Mouse (Mus musculus): ENCODE measurements around the gene Asgr1. TPM values are rescaled to one million over a fixed set of nuclear protein-coding genes. Genes with fewer than 3 reads are reported as not detected.

The Asgr1 gene
- total and polyA plus RNA-seq, 2 experiments from 2014 or later, result not detected

DNA sequence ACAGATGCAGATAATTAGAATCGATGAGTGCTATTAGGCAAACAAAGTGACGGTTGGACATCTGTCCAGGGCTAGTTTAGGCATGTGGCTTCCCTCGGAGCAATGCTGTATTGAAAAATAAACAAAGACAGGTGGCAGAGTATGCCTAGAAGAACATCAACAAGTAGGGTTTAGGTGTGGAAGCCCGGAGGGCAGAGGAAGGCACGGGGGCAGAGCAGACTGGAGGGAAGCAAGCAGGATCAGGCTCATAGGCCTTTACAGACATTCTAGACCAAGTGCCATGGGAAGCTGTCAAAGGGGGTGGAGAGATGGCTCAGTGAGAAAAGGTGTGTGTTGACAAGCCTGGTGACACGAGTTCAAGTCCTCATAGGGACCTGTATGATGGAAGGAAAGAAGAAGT, 4.5 kb upstream of the Asgr1 start:
- DNase-seq (ENCODE audit: low spot score), result no peak
- no peak overlapping the region for H3K4me3 ChIP-seq (ENCODE audit: low read depth, low read length)
- no peak for ATAC-seq (ENCODE audit: insufficient read depth, low read depth)

GRCm38 (mm10) chr11:70049816-70050215, 4.1 kb upstream of the Asgr1 start:
- DNase-seq (ENCODE audit: low spot score) (no peak), ATAC-seq (ENCODE audit: insufficient read depth, low read depth) (no peak)
- Histone ChIP-seq H3K27ac (ENCODE audit: low read depth) (no peak overlapping the region), H3K4me1 (ENCODE audit: control insufficient read depth, insufficient read depth) (no peaks in the 10 kb centered on the region), H3K9ac (replicated peaks; ENCODE audit: low read depth, low read length) (no peak overlapping the region), H3K36me3 (replicated peaks; ENCODE audit: control insufficient read depth, insufficient read depth, low read length) (no peaks in the 10 kb centered on the region), H3K27me3 (ENCODE audit: control insufficient read depth, insufficient read depth, low read length) (no peaks in the 10 kb centered on the region), H3K9me3 (replicated peaks; ENCODE audit: control insufficient read depth, low read length) (no peaks in the 10 kb centered on the region), H3K4me2 (ENCODE audit: low read depth, low read length) (no peak overlapping the region), H3K4me3 (ENCODE audit: low read depth, low read length) (no peak overlapping the region)
- WGBS, result 48% methylated on average over 10 of the region's 10 CpGs
- TF ChIP-seq EP300 (IDR thresholded peaks at IDR 0.05; ENCODE audit: low read depth), result no peak
- TF ChIP-seq CTCF (IDR thresholded peaks at IDR 0.05; ENCODE audit: low read depth), result no peak

More for the DNA sequence above, 4.5 kb upstream of the Asgr1 start:
- H3K4me2 ChIP-seq (ENCODE audit: low read depth, low read length), result no peak overlapping the region
- H3K36me3 ChIP-seq (replicated peaks; ENCODE audit: control insufficient read depth, insufficient read depth, low read length), result no peaks in the 10 kb centered on the region
- H3K9ac ChIP-seq (replicated peaks; ENCODE audit: low read depth, low read length), result no peak overlapping the region
- H3K27me3 ChIP-seq (ENCODE audit: control insufficient read depth, insufficient read depth, low read length), result no peaks in the 10 kb centered on the region
- H3K4me1 ChIP-seq (ENCODE audit: control insufficient read depth, insufficient read depth), result no peaks in the 10 kb centered on the region
- WGBS, result 73% methylated on average over 6 of the region's 6 CpGs
- H3K27ac ChIP-seq (ENCODE audit: low read depth), result no peak overlapping the region
- TF ChIP-seq EP300 (IDR thresholded peaks at IDR 0.05; ENCODE audit: low read depth) (no peak), CTCF (IDR thresholded peaks at IDR 0.05; ENCODE audit: low read depth) (no peak)
- no peaks in the 10 kb centered on the region for H3K9me3 ChIP-seq (replicated peaks; ENCODE audit: control insufficient read depth, low read length)

DNA sequence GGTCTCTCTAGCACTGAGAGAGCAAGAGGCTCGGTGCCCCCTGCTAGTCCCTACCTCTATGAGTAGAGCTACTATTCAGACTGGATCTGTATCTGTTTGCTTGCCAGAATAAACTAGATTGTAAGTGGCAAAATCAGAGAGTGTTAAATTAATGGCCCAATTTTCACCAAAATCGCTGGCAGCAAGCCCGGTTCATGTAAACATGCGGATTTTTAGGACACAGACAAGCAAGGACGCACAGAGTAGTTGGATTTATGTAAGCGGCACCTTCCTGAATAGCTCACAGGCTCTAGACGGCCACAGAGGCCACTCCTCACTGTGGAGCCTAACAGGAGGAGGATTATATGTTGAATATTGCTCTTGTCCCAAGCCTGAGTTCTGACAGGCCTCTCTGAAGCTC, 729 bp upstream of the Asgr1 start:
- no peaks in the 10 kb centered on the region for H3K36me3 ChIP-seq (replicated peaks; ENCODE audit: control insufficient read depth, insufficient read depth, low read length)
- H3K4me2 ChIP-seq (ENCODE audit: low read depth, low read length), result no peak overlapping the region
- no peak for TF ChIP-seq CTCF (IDR thresholded peaks at IDR 0.05; ENCODE audit: low read depth)
- TF ChIP-seq EP300 (IDR thresholded peaks at IDR 0.05; ENCODE audit: low read depth), result no peak
- WGBS, result 69% methylated on average over 7 of the region's 7 CpGs
- no peak for ATAC-seq (ENCODE audit: insufficient read depth, low read depth)
- H3K4me3 ChIP-seq (ENCODE audit: low read depth, low read length), result no peak overlapping the region
- no peak overlapping the region for H3K9ac ChIP-seq (replicated peaks; ENCODE audit: low read depth, low read length)
- DNase-seq (ENCODE audit: low spot score), result no peak
- H3K4me1 ChIP-seq (ENCODE audit: control insufficient read depth, insufficient read depth), result no peaks in the 10 kb centered on the region
- H3K27me3 ChIP-seq (ENCODE audit: control insufficient read depth, insufficient read depth, low read length), result no peaks in the 10 kb centered on the region
- H3K9me3 ChIP-seq (replicated peaks; ENCODE audit: control insufficient read depth, low read length), result no peaks in the 10 kb centered on the region
- H3K27ac ChIP-seq (ENCODE audit: low read depth), result no peak overlapping the region

DNA sequence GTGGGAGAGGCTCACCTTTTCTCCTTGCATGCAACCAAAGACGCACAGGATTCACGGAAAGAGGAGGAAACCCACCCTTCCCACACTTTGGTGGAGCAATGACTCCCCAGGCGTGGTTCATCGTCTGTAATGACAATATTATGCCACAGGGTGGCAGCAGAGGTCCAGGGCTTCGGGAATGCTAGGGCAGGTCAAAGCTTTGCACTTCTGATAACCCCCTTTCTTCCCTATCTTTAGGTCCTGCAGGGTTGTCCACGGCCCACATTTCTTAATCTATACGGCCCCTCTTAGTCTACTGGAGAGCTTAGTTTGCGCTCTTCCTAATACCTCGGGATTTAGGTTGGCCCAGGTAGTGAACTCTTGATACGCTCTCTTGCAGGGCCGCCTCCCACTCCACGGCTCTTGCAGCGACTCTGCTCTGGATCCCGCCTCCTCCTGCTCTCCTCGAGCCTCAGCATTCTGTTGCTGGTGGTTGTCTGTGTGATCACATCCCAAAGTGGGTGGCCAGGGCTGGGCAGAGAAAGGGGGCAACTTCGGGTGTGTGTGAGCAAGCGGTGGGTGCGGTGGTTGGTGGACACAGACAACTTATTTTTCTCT, 1.8 kb downstream of the Asgr1 start:
- no peaks in the 10 kb centered on the region for H3K36me3 ChIP-seq (replicated peaks; ENCODE audit: control insufficient read depth, insufficient read depth, low read length)
- H3K9ac ChIP-seq (replicated peaks; ENCODE audit: low read depth, low read length), result no peak overlapping the region
- no peak overlapping the region for H3K27ac ChIP-seq (ENCODE audit: low read depth)
- 24% methylated on average over 18 of the region's 18 CpGs for WGBS
- H3K27me3 ChIP-seq (ENCODE audit: control insufficient read depth, insufficient read depth, low read length), result no peaks in the 10 kb centered on the region
- peak; percentile 49 for ATAC-seq (ENCODE audit: insufficient read depth, low read depth)
- DNase-seq (ENCODE audit: low spot score), result peak; percentile 45
- H3K4me3 ChIP-seq (ENCODE audit: low read depth, low read length), result no peak overlapping the region
- peak; percentile 93 for TF ChIP-seq CTCF (IDR thresholded peaks at IDR 0.05; ENCODE audit: low read depth)
- TF ChIP-seq EP300 (IDR thresholded peaks at IDR 0.05; ENCODE audit: low read depth), result no peak
- no peaks in the 10 kb centered on the region for H3K9me3 ChIP-seq (replicated peaks; ENCODE audit: control insufficient read depth, low read length)
- H3K4me1 ChIP-seq (ENCODE audit: control insufficient read depth, insufficient read depth), result no peaks in the 10 kb centered on the region
- H3K4me2 ChIP-seq (ENCODE audit: low read depth, low read length), result no peak overlapping the region

DNA sequence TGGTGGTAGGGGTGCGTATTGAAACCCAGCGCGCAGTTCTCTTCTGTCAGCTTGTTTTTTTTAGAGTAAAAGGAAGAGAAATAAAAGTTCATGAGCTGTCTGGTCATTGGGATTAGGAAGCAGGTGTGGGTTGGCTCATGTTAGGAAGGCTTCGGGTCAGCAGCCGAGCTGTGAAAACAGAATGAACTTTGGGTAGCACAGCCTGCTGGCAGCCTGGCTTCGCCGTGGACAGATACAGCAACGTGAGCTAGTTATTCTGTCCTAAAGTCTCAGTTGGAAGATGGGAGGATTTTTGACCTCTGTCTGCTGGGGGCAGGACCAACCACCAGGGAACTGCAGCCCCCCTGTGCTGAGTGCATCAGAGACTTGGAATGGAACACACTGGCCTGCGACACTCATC, 3.9 kb downstream of the Asgr1 start:
- Histone ChIP-seq H3K9me3 (replicated peaks; ENCODE audit: control insufficient read depth, low read length) (no peaks in the 10 kb centered on the region), H3K27me3 (ENCODE audit: control insufficient read depth, insufficient read depth, low read length) (no peaks in the 10 kb centered on the region), H3K9ac (replicated peaks; ENCODE audit: low read depth, low read length) (no peak overlapping the region), H3K4me3 (ENCODE audit: low read depth, low read length) (no peak overlapping the region), H3K36me3 (replicated peaks; ENCODE audit: control insufficient read depth, insufficient read depth, low read length) (no peaks in the 10 kb centered on the region), H3K4me2 (ENCODE audit: low read depth, low read length) (no peak overlapping the region), H3K4me1 (ENCODE audit: control insufficient read depth, insufficient read depth) (no peaks in the 10 kb centered on the region), H3K27ac (ENCODE audit: low read depth) (no peak overlapping the region)
- DNase-seq (ENCODE audit: low spot score), result no peak
- no peak for ATAC-seq (ENCODE audit: insufficient read depth, low read depth)
- TF ChIP-seq CTCF (IDR thresholded peaks at IDR 0.05; ENCODE audit: low read depth) (no peak), EP300 (IDR thresholded peaks at IDR 0.05; ENCODE audit: low read depth) (no peak)
- 87% methylated on average over 9 of the region's 9 CpGs for WGBS

DNA sequence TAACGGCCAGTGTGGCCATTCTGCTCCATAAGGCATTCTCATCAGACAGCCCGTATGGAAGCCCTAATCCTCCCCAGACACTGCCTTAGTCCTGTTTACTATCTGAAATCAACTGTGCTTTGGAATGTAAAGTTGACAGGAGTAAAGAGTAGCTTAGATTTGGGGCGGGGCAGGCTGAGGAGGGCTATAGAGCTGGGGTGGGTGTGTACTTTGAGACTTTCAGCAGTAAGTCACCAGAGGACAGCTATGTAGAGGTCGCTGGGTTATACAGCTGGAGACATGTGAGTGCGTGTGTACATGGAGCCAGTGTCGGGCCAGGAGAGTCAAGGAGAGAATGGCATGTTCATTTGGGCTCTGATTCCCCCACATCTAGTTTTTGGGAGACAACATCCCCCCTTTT, 6.0 kb downstream of the Asgr1 start:
- Histone ChIP-seq H3K9me3 (replicated peaks; ENCODE audit: control insufficient read depth, low read length) (no peaks in the 10 kb centered on the region), H3K4me1 (ENCODE audit: control insufficient read depth, insufficient read depth) (no peaks in the 10 kb centered on the region), H3K36me3 (replicated peaks; ENCODE audit: control insufficient read depth, insufficient read depth, low read length) (no peaks in the 10 kb centered on the region), H3K27me3 (ENCODE audit: control insufficient read depth, insufficient read depth, low read length) (no peaks in the 10 kb centered on the region), H3K9ac (replicated peaks; ENCODE audit: low read depth, low read length) (no peak overlapping the region), H3K27ac (ENCODE audit: low read depth) (no peak overlapping the region), H3K4me3 (ENCODE audit: low read depth, low read length) (no peak overlapping the region), H3K4me2 (ENCODE audit: low read depth, low read length) (no peak overlapping the region)
- DNase-seq (ENCODE audit: low spot score) (no peak), ATAC-seq (ENCODE audit: insufficient read depth, low read depth) (no peak)
- WGBS, result 31% methylated on average over 6 of the region's 6 CpGs
- no peak for TF ChIP-seq CTCF (IDR thresholded peaks at IDR 0.05; ENCODE audit: low read depth)
- no peak for TF ChIP-seq EP300 (IDR thresholded peaks at IDR 0.05; ENCODE audit: low read depth)
